In the genomic region with DNA sequence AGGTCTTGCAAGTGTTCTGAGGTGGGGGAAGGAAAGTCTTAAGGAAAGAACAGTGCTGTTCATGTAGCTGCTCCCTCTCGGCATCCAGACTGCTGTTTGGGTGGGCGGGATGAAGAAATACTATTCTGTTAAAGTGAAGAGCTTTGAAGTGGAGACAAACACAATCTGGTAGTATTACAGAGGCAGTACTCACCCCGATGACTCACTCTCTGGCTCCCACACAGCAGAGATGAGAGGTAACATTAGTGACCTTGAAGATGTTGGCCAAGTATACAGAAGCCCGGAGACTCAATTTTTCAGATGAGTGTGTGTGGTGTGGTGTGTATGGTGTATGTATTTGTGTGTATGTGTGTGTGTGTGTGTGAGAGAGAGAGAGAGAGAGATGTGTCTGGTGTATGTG, we compare ENCODE assay signal across 10 mouse cellular contexts. TPM values are rescaled to one million over a fixed set of nuclear protein-coding genes. Genes with fewer than 3 reads are reported as not detected.
DNase-seq lines count a peak whose midpoint lies in the region; ATAC-seq and TF ChIP-seq lines count a peak whose summit lies in the region.
"Had no signal": no experiment of that assay in that cellular context is flagged by ENCODE, and none has a peak within 500 bp of the region (broad histone marks: within the 10 kb centered on the region; RNA-seq: fewer than 3 reads in every experiment).

No protein-coding gene starts in this region.

- peaks cover 5% of the 10 kb centered on the region; the same call in 1 of the 2 replicates for H3K4me1 ChIP-seq in kidney, embryonic 16.5 days (ENCODE audit: insufficient read depth, low read length)
- no peaks in the 10 kb centered on the region for H3K4me1 ChIP-seq in kidney, adult 2 months (ENCODE audit: control insufficient read depth, insufficient read depth, low read length)
- H3K4me1 ChIP-seq in lung, embryonic 15.5 days = peaks cover 11% of the 10 kb centered on the region; the same call in 1 of the 2 replicates
- peaks cover 9% of the 10 kb centered on the region; the same call in 1 of the 2 replicates for H3K4me1 ChIP-seq in hindbrain, embryonic 10.5 days (replicated peaks)

- H3K4me2 ChIP-seq in kidney, embryonic 16.5 days (replicated peaks; ENCODE audit: low read depth, low read length) = no peak overlapping the region
- no peak overlapping the region for H3K4me2 ChIP-seq in lung, embryonic 15.5 days

- TF ChIP-seq CTCF in kidney, adult 2 months (conservative IDR thresholded peaks at IDR 0.05; ENCODE audit: insufficient read depth, insufficient read length, low read depth, low read length) = no peak

- no peak overlapping the region for H3K9ac ChIP-seq in kidney, embryonic 16.5 days (replicated peaks; ENCODE audit: low read length)
- H3K9ac ChIP-seq in lung, embryonic 15.5 days = no peak overlapping the region

- H3K4me3 ChIP-seq in kidney, embryonic 16.5 days (ENCODE audit: low read length) = no peak overlapping the region
- no peak overlapping the region for H3K4me3 ChIP-seq in kidney, adult 2 months (ENCODE audit: insufficient read depth, low read depth, low read length)
- no peak overlapping the region for H3K4me3 ChIP-seq in lung, embryonic 15.5 days
- H3K4me3 ChIP-seq in hindbrain, embryonic 10.5 days = no peak overlapping the region

- WGBS in kidney, embryonic 16.5 days = 31% methylated on average over 4 of the region's 4 CpGs
- 61% methylated on average over 4 of the region's 4 CpGs for WGBS in kidney, adult 2 months
- WGBS in lung, embryonic 15.5 days = 40% methylated on average over 4 of the region's 4 CpGs
- WGBS in hindbrain, embryonic 10.5 days = 85% methylated on average over 4 of the region's 4 CpGs

- ATAC-seq in kidney, embryonic 16.5 days (ENCODE audit: low FRiP score, low TSS enrichment) = peak; percentile 54
- ATAC-seq in lung, embryonic 15.5 days (ENCODE audit: borderline replicate concordance, extremely low read depth, low FRiP score, low TSS enrichment) = peak; percentile 36
- ATAC-seq in granulocyte monocyte progenitor cell, adult 5-6 weeks (replicated peaks; ENCODE audit: poor library complexity, severe bottlenecking) = no peak

- no peak for DNase-seq in kidney, adult 2 months
- peak; percentile 67 for DNase-seq in Muller cell, postnatal 12 days (ENCODE audit: inconsistent ontology term)
- peak; percentile 71 for DNase-seq in adrenal gland, postnatal 14 days
- no peak for DNase-seq in c-Kit-positive CD71-positive TER-119-positive erythroid progenitor cells, embryonic 14.5 days (ENCODE audit: low spot score)
- no peak for DNase-seq in hindbrain, embryonic 10.5 days (ENCODE audit: low spot score)
- DNase-seq: gastrocnemius, postnatal 36 days had no signal

- TF ChIP-seq POLR2A in kidney, adult 2 months (IDR thresholded peaks at IDR 0.05; ENCODE audit: low read depth, low read length) = no peak

- H3K9me3 ChIP-seq in kidney, embryonic 16.5 days (ENCODE audit: low read length) = no peaks in the 10 kb centered on the region
- no peaks in the 10 kb centered on the region for H3K9me3 ChIP-seq in lung, embryonic 15.5 days
- no peaks in the 10 kb centered on the region for H3K9me3 ChIP-seq in hindbrain, embryonic 10.5 days

- H3K27ac ChIP-seq in kidney, embryonic 16.5 days (ENCODE audit: low read length) = 0 out of 2 replicates have a peak overlapping the region, but pooled peaks have one; percentile 14
- no peak overlapping the region for H3K27ac ChIP-seq in kidney, adult 2 months (ENCODE audit: insufficient read depth, low read depth, low read length)
- no peak overlapping the region for H3K27ac ChIP-seq in lung, embryonic 15.5 days
- H3K27ac ChIP-seq in hindbrain, embryonic 10.5 days = no peak overlapping the region

- H3K36me3 ChIP-seq in kidney, embryonic 16.5 days (ENCODE audit: insufficient read depth, low read length) = no peaks in the 10 kb centered on the region
- no peaks in the 10 kb centered on the region for H3K36me3 ChIP-seq in kidney, adult 2 months (ENCODE audit: control insufficient read depth, insufficient read depth, low read length)
- no peaks in the 10 kb centered on the region for H3K36me3 ChIP-seq in lung, embryonic 15.5 days
- no peaks in the 10 kb centered on the region for H3K36me3 ChIP-seq in hindbrain, embryonic 10.5 days

- no peaks in the 10 kb centered on the region for H3K27me3 ChIP-seq in kidney, embryonic 16.5 days (ENCODE audit: insufficient read depth, low read length)
- no peaks in the 10 kb centered on the region for H3K27me3 ChIP-seq in kidney, adult 2 months (replicated peaks; ENCODE audit: control insufficient read depth, insufficient read depth, low read length)
- H3K27me3 ChIP-seq in lung, embryonic 15.5 days = no peaks in the 10 kb centered on the region
- H3K27me3 ChIP-seq in hindbrain, embryonic 10.5 days (ENCODE audit: insufficient read depth, poor library complexity, severe bottlenecking) = no peaks in the 10 kb centered on the region

RNA-seq across cellular contexts. Expression of a gene that starts 22.5 kb away (rescaled TPM):
- 7.6 and 8.5 TPM in 2 replicates for polyA plus RNA-seq in kidney, embryonic 16.5 days (2015; fragmentation: Nextera tagmentation; extraction: Ambion mirVana)
- polyA plus RNA-seq in kidney, adult 2 months (2012; rRNA removed) = 14.0 and 15.5 TPM in 2 replicates
- total RNA-seq in adrenal gland, postnatal 14 days (2021) = 9.5 and 52.8 TPM in 2 replicates
- 6.9 and 7.1 TPM in 2 replicates for polyA plus RNA-seq in lung, embryonic 15.5 days (2015; fragmentation: Nextera tagmentation; extraction: Ambion mirVana)
- 4.8 and 5.2 TPM in 2 replicates for polyA plus RNA-seq in hindbrain, embryonic 10.5 days (2016; fragmentation: Nextera tagmentation; extraction: Ambion mirVana)
- total RNA-seq in granulocyte monocyte progenitor cell, adult 5-6 weeks (2014; fragmentation: Nextera tagmentation) = 0.09 TPM in 1 of 2 replicates, not detected in the other
- not detected in 2 replicates for total RNA-seq in granulocyte monocyte progenitor cell, adult 5-6 weeks (2017)
- total RNA-seq: megakaryocyte-erythroid progenitor cell, adult 5-6 weeks had no signal

RNA-seq across cellular contexts. Expression of a gene that starts 22.7 kb away (rescaled TPM):
- 5.2 and 5.8 TPM in 2 replicates for polyA plus RNA-seq in kidney, embryonic 16.5 days (2015; fragmentation: Nextera tagmentation; extraction: Ambion mirVana)
- polyA plus RNA-seq in kidney, adult 2 months (2012; rRNA removed) = 5.6 and 6.3 TPM in 2 replicates
- total RNA-seq in adrenal gland, postnatal 14 days (2021) = 45.0 and 50.3 TPM in 2 replicates
- polyA plus RNA-seq in lung, embryonic 15.5 days (2015; fragmentation: Nextera tagmentation; extraction: Ambion mirVana) = 4.5 and 4.6 TPM in 2 replicates
- 3.5 TPM in 2 replicates for polyA plus RNA-seq in hindbrain, embryonic 10.5 days (2016; fragmentation: Nextera tagmentation; extraction: Ambion mirVana)
- 2.9 and 3.9 TPM in 2 replicates for total RNA-seq in granulocyte monocyte progenitor cell, adult 5-6 weeks (2014; fragmentation: Nextera tagmentation)
- total RNA-seq in granulocyte monocyte progenitor cell, adult 5-6 weeks (2017) = 0.78 and 0.88 TPM in 2 replicates

Comparison
In these comparisons a context has a peak if more than half of its experiments do, and no peak if none do; other contexts are left out.
1. DNase-seq: peak in Muller cell, postnatal 12 days (single experiment) and adrenal gland, postnatal 14 days (single experiment); none in kidney, adult 2 months (single experiment), c-Kit-positive CD71-positive TER-119-positive erythroid progenitor cells, embryonic 14.5 days (single experiment) and hindbrain, embryonic 10.5 days (single experiment).